Mouse (Mus musculus) CD8-positive naive resting alpha-beta T cell, adult 2 months (primary cell): ENCODE data around the gene Bloc1s5.
A peak's percentile ranks its signal among the peaks of the same experiment; 100 is the strongest.
"Not testable (repeated sequence)": the region's sequence is repeated elsewhere in the genome, so short reads cannot be mapped to it uniquely, and the experiment has no call there.

Experiments used
- DNase-seq, 2 experiments: peaks; one replicate each; pipeline ENCODE4 v3.0.0; 2022; ENCODE audit warnings: low read depth in 2 of 2, low spot score in 2 of 2

Bloc1s5 gene

DNA sequence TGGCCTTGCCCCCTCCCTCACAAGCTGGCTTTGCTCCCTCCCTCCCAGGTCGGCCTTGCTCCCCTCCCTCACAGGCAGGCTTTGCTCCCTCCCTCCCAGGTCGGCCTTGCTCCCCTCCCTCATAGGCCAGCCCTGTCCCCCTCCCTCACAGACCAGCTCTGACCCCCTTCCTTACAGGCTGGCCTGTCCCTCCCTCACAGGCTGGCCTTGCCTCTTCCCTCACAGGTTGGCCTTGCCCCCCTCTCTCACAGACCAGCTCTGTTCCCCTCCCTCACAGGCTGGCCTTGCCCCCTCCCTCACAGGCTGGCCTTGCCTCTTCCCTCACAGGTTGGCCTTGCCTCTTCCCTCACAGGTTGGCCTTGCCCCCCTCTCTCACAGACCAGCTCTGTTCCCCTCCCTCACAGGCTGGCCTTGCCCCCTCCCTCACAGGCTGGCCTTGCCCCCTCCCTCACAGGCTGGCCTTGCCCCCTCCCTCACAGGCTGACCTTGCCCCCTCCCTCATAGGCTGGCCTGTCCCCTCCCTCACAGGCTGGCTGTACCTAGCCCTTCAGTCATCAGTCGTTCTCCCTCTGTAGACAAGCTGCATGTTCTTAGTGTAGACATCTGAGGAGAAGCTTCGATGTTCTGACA is 16.8 kb downstream of the Bloc1s5 start:
- not testable (repeated sequence) for DNase-seq

- DNase-seq, result no peak
Observed at GRCm38 (mm10) chr13:38616887-38617286, 18.0 kb downstream of the Bloc1s5 start.

DNA sequence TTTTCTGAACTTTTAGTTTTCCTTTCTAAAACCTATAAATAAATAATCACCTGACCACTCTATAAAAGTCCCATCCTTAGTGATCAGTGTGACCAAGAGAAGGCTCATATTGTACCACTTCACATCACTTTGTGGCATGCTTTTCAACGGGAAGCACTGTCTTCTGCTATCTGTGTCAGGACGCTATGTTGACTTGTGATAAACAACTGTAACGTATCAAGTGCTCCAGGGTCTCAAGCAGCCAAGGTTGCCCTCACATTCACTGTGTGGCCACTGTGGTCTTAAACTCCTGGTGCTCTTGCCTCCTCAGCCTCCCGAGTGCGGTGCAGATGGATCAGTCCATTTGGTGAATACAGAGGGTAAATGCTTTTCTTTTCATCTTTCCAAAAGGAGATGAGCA is 19.3 kb downstream of the Bloc1s5 start:
- DNase-seq, result no peak

- DNase-seq, result no peak
Observed at GRCm38 (mm10) chr13:38614298-38614697, 20.6 kb downstream of the Bloc1s5 start.

- DNase-seq, result no peak
Observed at GRCm38 (mm10) chr13:38613583-38613982, 21.3 kb downstream of the Bloc1s5 start.

DNA sequence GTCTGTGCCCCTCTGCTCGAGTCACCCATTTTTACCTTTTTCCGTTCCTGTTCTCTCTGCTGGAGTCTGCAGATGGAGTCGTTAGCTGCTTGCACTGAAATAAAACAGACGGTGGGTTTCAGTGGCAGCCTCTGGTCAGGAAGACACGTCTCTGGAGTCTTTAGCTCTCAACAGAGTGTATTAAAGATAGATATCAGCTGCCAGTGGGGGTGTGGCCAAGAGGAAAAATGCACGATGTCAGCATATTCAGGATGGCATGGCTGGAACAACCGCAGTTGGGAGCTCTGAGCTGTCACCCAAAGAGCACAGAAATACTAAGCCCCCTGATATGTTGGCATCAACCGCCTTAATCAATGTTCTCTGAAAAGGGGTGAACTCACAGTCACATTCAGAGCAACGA is 22.3 kb downstream of the Bloc1s5 start:
- DNase-seq, result no peak

DNA sequence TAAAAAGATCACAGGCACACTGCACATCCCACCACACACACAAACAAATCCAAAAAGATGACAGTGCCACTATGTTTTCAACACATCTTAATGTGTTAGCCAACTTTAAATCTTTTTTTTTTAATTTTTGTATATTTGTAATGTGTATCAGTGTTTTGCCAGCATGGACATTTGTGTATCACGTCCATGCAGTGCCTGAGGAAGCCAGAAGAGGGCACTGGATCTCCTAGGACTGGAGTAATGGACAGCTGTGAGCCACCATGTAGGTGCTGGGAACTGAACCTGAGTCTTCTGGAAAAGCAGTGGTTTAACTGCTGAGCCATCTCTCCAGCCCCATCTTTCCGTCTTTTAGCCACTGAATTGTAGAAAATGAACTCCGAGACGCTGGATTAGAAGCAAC is 22.7 kb downstream of the Bloc1s5 start:
- DNase-seq, result no peak

GRCm38 (mm10) chr13:38610336-38610735 is 24.6 kb downstream of the Bloc1s5 start:
- DNase-seq, result no peak

GRCm38 (mm10) chr13:38607130-38607529 is 27.8 kb downstream of the Bloc1s5 start:
- DNase-seq, result no peak

DNA sequence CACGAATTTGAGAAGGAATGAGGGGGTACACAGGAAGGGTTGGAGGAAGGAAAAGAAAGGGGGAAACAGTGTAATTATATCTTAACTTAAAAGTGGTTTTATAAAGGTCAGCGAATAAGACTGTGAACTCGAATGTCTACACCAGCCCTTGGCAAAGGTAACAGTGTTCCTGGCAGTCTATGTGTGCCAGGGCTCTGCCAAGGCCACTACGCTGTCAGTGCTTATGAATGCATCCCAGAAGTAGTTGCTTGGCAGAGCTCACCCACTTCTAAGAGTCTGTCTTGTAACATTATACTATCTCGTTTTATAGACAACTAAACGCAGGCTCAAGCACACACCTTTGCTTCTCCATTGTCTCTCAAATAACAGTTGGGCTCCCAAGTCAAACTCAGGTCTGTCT is 29.6 kb downstream of the Bloc1s5 start:
- no peak for DNase-seq

DNA sequence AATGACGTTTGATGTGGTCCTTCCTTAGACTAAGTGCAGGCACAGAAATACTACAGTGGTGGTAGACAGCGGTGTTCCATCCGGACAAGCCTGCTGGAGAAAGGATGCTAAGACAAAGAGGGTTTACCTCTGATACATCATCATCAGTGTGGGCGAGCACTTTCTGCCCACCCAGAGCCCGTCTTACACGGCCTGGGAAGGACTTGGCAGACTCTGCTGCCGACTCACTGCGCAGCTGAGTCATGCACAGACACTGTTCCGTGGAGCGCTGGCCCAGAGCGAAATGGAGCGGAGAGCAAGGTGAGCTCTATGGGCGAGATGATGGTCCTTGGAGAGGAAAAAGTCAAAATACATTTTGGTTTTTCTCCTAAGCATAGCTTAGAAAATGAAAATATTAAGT is 31.9 kb downstream of the Bloc1s5 start:
- DNase-seq, result no peak

DNA sequence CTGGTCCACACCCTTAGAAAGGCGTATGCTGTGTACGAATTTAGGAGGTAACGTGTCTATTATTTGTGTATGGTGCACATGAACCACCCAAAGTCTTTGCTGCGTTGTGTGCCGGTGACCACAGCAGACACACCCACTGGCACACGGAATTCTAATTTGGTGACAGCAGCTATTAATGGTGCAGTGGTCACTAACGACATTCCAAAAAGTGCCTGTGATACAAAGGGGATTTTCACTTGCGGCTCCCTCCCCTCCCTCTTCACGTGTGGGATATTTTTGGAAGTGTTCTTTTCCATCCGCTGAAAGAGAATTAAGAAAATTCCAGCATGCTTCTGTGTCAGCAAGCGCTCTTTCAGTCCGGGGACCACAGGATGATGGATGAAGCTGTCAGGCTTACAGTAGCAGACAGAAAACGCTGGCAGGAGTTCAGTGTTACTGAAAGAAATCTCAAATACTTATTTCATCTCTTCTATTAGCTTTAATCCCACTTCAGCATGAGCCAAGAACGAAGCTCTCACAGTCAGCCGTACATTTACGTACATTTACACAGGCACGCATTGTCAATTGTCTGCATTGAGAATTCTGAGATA is 32.6 kb downstream of the Bloc1s5 start:
- no peak for DNase-seq

DNA sequence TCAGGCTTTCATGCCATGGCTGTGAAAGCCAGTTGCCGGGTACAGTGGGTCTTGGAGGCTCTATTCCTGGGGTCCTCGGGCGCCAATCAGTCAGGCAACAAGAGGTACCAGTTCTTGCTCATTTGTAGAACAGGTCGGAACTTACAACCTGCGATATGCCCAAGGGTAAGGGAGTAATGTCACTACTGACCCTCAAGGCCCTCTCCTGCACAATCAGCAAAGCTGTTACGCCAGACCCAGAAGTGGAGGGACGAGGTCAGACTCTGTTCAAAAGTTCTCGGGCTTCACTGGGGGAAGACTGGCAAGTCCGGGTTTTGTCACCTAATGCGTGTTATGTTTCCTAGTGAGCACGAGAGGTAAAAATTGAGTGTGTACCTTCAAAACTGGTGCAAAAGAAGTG is 34.1 kb downstream of the Bloc1s5 start:
- no peak for DNase-seq

- no peak for DNase-seq
Observed at GRCm38 (mm10) chr13:38597076-38597475, 37.8 kb downstream of the Bloc1s5 start.

- DNase-seq, result no peak
Observed at GRCm38 (mm10) chr13:38596461-38596860, 38.4 kb downstream of the Bloc1s5 start.

DNA sequence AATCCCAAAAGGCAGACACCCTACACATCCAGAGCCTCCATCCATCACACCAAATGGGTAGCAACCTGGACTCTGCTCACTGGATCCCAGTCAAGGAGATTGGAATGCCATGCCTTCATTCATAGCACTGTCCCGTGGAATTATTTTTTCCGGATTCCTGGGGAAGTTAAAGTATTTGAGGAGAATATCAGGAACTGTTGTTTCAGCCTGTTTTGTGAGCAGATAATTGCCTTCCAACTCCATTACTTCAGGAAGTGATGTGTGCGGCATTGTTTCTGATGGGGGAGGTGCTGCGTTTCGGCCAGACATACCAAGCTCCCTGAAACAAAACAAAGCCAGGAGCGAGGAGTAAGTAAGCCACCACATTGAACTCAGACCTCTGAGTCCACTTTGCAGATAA is 41.8 kb downstream of the Bloc1s5 start:
- DNase-seq, result no peak

- DNase-seq, result no peak
Observed at GRCm38 (mm10) chr13:38587350-38587749, 47.6 kb downstream of the Bloc1s5 start.

GRCm38 (mm10) chr13:38586451-38586850 is 48.5 kb downstream of the Bloc1s5 start:
- DNase-seq, result no peak

GRCm38 (mm10) chr13:38582768-38583167 is 52.1 kb downstream of the Bloc1s5 start:
- DNase-seq, result no peak

DNA sequence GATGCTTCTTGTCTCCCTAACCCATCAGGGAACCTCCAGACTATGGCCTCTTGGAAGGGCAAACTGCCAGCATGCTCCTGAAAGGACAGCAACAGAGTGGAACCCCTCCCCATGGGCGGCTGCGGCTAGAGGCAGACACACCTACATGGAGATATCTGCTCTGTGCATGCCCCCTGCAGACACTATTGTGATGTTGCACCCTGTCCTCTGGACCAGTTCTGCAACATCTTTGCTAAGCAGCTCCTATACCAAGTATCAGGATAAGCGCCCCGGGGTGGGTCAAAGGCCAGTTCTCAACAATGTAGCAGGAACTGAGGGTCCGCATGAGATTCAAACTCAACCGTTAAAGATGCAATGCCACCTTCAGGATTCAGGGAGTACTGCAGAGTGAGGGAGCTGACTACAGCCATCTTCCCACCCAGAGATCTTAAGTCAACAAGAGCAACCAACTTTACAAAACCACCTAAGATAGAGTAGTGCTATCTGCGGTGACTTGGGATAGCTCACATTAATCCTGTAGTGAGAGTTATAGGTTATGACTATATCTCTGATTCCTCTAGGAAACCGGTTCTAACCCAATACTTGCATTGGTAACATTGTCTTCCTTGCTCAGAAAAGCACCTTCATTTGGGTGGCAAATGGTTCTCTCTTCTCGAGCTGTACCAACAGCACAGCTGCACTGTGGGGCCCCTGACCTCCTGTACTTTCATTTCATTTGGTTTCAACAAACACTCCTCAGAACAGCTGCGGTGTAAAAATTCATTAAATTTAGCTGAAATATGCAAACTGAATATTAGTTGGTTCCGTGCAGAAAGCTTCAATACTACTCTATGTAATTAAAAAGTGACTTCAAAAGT is 54.1 kb downstream of the Bloc1s5 start:
- peak; percentile 9 to 16 for DNase-seq

DNA sequence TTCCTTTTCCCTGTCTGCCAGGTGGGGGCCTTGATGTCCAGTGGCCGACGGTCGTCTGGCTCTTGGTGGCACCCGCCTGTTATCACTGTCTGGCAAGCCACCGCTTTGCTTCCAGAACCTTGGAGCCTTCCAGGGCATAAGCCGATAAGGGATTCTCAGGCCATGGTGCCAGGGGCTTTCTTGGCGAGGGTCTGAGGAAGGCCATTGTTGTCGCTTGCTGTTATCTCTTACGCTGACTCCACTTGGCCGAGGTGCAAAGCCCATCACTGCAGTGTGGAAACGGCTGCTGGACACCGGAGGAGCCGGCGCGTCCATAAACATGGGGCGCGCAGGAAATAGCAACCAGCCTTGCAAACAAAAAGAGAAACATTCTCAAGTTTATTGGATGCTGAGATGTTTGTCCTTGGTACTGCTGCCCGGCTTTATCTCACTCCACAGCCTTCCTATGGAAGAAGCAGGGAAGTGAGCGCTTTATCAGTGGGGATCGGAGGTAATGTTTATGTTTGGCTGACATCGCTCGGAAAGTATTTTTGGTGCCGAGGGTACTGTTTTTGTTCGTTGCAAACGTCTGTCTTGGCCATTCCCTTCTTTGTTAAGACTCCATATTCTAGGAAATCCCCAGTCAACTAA is 54.8 kb downstream of the Bloc1s5 start:
- DNase-seq, result no peak

- no peak for DNase-seq
Observed at GRCm38 (mm10) chr13:38574668-38575067, 60.2 kb downstream of the Bloc1s5 start.
